Mouse (Mus musculus): Measurements from ENCODE around the gene Trp53tg5.

The Trp53tg5 gene

GRCm38 (mm10) chr2:164473624-164474023 lies at the start of gene Trp53tg5:
TSS of gene Trp53tg5 (minus strand) at chr2:164473724.
- no peak for DNase-seq (ENCODE audit: low spot score)

GRCm38 (mm10) chr2:164522280-164522679 lies 48.8 kb upstream of the Trp53tg5 start:
- no peak for DNase-seq (ENCODE audit: low spot score)

GRCm38 (mm10) chr2:164521841-164522240 lies 48.3 kb upstream of the Trp53tg5 start:
- DNase-seq (ENCODE audit: low spot score), result no peak

- peak; percentile 75 for DNase-seq (ENCODE audit: low spot score)
Measured at GRCm38 (mm10) chr2:164520782-164521181, 47.3 kb upstream of the Trp53tg5 start.

- no peak for DNase-seq (ENCODE audit: low spot score)
Measured at GRCm38 (mm10) chr2:164519171-164519526, 45.6 kb upstream of the Trp53tg5 start.

GRCm38 (mm10) chr2:164518266-164519170 lies 45.0 kb upstream of the Trp53tg5 start:
- DNase-seq (ENCODE audit: low spot score), result no peak

- DNase-seq (ENCODE audit: low spot score), result peak; percentile 75
Measured at GRCm38 (mm10) chr2:164517485-164518221, 44.1 kb upstream of the Trp53tg5 start.

- DNase-seq (ENCODE audit: low spot score), result no peak
Measured at GRCm38 (mm10) chr2:164516592-164516991, 43.1 kb upstream of the Trp53tg5 start.

GRCm38 (mm10) chr2:164515897-164516296 lies 42.4 kb upstream of the Trp53tg5 start:
- no peak for DNase-seq (ENCODE audit: low spot score)

GRCm38 (mm10) chr2:164514916-164515315 lies 41.4 kb upstream of the Trp53tg5 start:
- DNase-seq (ENCODE audit: low spot score), result no peak

GRCm38 (mm10) chr2:164513389-164513788 lies 39.9 kb upstream of the Trp53tg5 start:
- DNase-seq (ENCODE audit: low spot score), result no peak

- DNase-seq (ENCODE audit: low spot score), result no peak
Measured at GRCm38 (mm10) chr2:164512121-164512909, 38.8 kb upstream of the Trp53tg5 start.

- no peak for DNase-seq (ENCODE audit: low spot score)
Measured at GRCm38 (mm10) chr2:164510621-164511190, 37.2 kb upstream of the Trp53tg5 start.

- no peak for DNase-seq (ENCODE audit: low spot score)
Measured at GRCm38 (mm10) chr2:164507811-164508210, 34.3 kb upstream of the Trp53tg5 start.

- DNase-seq (ENCODE audit: low spot score), result no peak
Measured at GRCm38 (mm10) chr2:164505619-164506347, 32.3 kb upstream of the Trp53tg5 start.

- DNase-seq (ENCODE audit: low spot score), result no peak
Measured at GRCm38 (mm10) chr2:164504919-164505318, 31.4 kb upstream of the Trp53tg5 start.

- DNase-seq (ENCODE audit: low spot score), result no peak
Measured at GRCm38 (mm10) chr2:164500511-164500910, 27.0 kb upstream of the Trp53tg5 start.

- no peak for DNase-seq (ENCODE audit: low spot score)
Measured at GRCm38 (mm10) chr2:164499317-164499716, 25.8 kb upstream of the Trp53tg5 start.

- DNase-seq (ENCODE audit: low spot score), result no peak
Measured at GRCm38 (mm10) chr2:164497691-164498268, 24.3 kb upstream of the Trp53tg5 start.

GRCm38 (mm10) chr2:164496847-164497690 lies 23.5 kb upstream of the Trp53tg5 start, which contains the start of gene Pigt:
TSS of gene Pigt (plus strand) at chr2:164497520.
- DNase-seq (ENCODE audit: low spot score), result peak; percentile 90
